Mouse (Mus musculus) thymus, postnatal 25 days (tissue): ENCODE results near the gene Scn5a.

Experiments
- DNase-seq: peaks from one replicate; pipeline ENCODE4 v3.0.0; 2022

Scn5a gene

DNA sequence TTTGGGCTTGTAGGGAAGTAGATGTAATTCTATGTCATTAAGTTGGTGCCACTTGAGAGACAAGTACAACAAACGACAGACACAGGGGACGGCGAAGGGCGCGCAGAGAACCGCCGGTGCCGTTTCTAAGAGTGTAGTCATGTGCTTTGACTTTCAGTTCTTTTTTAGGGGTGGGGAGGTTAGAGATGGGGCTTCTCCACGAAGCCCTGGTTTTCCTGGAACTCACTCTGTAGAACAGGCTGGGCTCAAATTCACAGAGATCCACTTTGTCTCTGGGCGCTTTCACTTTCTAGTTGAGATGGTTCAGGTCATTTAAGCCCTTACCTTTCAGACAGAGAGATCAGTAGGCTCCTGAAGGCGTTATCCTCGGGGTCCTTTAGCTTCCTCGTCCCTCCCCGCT, 122.8 kb downstream of the Scn5a start:
- DNase-seq, result no peak

DNA sequence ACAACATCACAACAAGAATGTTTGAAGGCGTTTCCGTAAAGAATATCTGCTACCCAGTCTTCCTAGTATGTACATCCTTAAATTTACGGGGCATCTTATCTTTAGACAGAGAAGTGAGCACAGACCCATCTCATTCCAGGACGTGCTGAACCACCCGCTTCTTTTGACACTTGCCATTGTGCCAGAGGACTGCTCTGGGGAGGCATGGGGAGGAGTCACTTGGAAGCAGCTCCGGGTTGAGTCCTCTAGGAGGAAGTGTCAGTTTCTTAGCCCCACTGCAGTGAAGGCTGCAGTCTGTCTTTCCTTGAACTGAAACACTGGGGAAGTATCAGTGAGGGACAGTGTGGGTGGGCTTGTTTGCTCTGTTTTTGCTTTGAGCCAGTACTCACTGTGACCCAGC, 133.1 kb downstream of the Scn5a start:
- DNase-seq, result no peak

DNA sequence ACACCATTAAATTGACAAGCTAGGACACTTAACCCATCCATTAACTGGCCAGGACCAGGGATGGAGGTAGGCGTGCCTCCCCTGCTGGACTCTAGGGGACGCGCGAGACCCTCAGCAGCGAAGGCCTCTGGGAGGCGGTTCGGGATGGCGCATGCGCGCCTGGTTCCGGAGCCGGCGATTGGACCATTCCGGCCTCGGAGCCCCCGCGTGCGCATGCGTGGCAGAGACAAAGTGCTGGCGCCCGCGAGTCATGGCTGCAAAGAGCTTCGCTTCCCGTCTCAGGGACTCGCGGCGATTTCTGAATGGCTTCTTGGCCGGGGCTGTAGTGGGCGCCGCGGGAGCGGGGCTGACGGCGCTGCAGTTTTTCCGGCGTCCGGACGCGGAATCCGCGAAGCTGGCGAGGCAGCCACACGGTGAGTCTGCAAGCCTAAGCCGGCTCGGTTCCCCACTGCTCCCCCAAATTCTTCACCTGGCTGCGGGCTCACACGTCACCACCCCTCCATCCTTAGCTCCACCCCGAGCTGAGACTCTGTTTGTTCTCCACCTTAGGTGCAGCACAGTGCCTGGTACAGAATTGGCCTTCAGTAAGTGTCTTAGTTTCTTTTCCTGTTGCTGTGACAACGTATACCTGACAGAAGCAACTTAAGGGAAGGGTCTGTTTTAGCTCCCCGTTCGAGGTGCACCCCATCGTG, 133.9 kb downstream of the Scn5a start, which contains the start of gene Exog:
Exog (plus strand) TSS at position 206 of the 692 bp plus-strand sequence.
- peak; percentile 97 for DNase-seq

DNA sequence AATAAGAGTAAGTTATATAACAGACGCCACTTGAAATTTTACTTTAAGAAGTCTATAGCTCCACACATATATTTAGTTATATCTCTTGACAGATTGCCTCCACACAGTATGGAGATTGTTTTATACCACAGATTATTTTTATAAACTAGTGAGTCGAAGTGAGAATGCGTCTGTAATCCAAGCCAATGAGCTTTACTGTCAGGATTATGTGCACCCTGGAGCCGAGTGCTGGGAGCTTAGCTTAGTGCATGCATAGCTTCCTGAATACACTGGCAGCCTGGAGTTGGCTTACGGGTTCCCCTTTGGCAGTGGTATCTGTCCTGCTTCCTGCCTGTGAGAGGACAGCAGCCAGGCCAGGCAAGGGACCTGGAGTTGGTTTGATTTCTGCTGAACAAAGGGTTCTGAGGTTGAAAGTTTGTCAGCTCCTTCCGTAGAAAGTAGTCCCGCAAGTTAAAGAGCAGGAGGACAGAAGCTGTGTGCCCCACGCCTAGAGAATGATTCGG, 140.3 kb downstream of the Scn5a start:
- DNase-seq, result no peak

DNA sequence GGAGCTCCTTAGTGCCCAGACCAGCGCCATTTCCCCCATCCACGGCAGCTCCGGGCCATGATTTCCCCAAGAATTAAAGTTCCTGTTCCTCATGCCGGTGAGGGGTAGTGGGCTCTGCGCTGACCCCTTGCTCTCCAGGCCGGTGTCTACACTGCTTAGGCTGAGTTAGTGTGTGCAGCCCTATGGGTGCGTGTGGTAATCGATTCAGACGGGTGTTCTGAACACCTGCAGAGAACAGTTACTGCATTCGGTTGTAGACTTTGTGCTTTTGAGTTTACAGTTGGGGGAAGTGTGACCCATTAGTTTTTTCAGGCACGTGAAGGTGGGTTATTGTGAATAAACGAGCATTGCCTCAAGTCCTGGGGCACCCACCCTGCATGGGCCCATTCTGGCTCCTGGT, 140.8 kb downstream of the Scn5a start:
- DNase-seq, result no peak

DNA sequence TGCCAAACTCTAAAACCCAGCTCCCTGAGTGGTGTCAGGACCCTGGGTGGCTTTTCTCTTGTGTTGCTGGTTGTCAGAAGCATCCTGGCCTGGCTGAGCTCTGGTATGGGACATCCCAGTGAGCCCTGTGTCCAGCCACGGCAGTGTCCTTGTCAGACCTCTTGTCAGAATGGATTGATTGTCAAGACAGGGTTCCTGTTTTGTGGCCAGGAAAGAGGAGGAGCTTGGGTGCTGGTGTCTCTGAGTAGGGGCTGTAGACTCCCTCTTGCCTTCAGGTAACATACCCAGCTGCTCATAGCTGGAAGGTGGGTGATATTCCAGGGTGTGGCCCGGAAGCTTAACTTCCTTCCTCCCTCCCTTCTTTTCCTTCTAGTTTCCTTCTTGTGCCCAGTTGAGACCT, 143.0 kb downstream of the Scn5a start:
- no peak for DNase-seq
